Mouse (Mus musculus): ENCODE results near the gene Pogk.

Pogk gene

GRCm38 (mm10) chr1:166379630-166380231, 29.9 kb downstream of the Pogk start:
- DNase-seq (ENCODE audit: extremely low read depth, low read depth) = peak; percentile 77

DNA sequence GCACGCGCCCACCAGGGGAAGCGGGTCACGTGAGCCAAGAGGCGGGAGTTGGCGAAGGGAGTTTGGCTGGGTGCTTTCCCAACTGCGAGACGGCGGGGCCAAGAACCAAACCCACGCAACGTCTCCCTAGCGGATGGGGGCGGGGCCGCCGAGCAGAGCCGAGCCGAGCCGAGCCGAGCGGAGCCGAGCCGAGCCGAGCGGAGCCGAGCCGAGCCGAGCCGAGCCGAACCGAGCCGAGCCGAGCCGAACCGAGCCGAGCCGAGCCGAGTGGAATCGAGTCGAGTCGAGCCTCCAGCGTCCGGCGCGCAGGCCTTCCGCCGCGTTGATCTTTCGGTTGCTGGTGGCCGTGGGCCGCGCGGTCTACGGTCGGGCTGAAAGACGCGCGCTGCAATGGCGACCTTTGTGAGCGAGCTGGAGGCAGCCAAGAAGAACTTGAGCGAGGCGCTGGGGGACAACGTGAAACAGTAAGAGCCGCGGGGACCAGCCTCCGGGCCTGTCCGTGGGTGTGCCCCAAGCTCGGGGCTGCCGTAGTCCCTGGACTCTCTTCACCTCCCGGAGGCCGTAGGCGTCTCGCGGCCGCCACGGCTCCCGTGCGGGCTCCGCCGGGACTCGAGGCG, 30.5 kb downstream of the Pogk start, which contains the start of gene Tada1:
TSS of gene Tada1 (plus strand) at position 85 of the 617 bp plus-strand sequence.
- DNase-seq (ENCODE audit: extremely low read depth, low read depth) = peak; percentile 60

DNA sequence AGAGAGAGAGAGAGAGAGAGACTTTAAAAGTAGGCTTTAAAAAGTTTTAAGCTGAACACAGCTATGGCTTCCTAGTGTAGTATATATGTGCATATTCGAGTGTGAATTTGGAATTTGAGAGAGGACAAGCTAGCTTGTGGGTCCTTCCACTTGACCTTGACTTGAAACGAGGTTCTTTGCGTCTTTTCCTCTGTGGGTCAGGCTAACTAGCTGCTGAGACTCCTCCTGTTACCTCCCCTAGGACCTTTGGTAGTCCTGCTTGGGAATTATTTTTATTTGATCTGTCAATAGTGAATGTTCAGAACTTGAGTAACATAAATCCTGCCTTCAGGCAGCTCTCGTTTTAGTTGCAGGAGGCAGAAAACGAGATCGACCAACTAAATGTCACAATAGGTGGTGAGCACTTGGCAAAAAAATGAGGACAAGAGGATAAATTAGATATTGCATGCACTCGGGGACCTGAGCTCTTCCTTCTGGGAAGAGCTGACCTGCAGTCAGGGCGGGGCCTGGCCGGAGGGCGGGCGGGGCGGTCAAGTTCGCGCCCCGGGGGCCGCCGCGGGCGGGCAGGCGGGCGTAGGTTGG, 31.1 kb downstream of the Pogk start:
- DNase-seq (ENCODE audit: extremely low read depth, low read depth) = peak; percentile 41

DNA sequence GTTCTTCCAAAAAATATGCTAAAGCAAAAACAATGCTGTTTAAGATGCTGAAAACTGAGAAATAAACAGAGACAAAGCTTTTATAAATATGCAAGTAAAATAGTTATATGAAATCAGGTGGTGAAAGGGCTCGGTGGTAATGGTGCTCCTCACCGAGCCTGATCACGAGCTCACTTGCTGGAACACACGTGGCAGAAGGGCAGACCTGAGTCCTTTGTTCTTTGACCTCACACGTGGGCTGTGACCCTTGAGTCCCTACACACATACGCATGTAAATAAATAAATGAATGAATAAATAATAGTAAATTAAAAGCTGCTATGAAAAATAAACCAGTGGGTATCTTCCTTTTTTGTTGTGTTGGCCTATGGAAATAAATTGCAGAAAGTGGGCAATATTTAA, 32.5 kb downstream of the Pogk start:
- DNase-seq (ENCODE audit: extremely low read depth, low read depth) = no peak

DNA sequence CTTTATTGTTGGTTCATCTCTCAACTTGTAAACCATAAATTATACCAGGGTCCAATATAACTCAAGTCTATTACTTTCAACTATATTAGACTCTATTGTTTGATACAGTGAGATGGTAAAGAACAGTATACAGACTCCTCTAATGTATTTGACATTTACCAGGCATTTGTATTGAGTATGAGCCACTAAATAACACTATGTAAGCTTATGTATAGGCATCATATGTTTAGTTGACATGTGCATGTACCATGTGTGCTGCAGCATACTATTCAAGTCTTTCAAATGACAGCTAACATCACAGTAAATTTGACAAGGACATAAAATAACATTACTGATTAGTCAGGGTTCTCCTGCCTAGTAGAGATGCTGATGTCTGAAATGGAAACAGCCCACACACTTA, 46.5 kb downstream of the Pogk start:
- no peak for DNase-seq (ENCODE audit: extremely low read depth, low read depth)

GRCm38 (mm10) chr1:166362659-166363058, 47.0 kb downstream of the Pogk start:
- no peak for DNase-seq (ENCODE audit: extremely low read depth, low read depth)

DNA sequence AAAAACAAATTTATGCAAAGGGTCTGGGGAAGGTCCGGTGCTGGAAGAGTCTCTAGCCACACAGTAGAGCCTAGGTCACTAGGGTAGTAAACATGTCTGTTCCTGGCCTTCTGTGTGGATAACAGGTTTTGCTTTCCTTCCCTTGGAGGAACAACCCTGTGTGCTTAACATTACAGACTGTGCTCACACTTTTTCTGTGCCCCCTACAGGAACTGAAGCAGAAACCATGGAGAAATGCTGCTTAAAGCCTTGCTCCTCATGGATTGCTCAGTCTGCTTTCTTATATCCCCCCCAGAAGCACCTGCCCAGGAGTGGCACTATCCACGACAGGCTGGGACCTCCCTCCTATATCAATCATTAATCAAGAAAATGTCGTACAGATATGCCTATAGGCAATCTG, 47.8 kb downstream of the Pogk start:
- DNase-seq (ENCODE audit: extremely low read depth, low read depth) = no peak

DNA sequence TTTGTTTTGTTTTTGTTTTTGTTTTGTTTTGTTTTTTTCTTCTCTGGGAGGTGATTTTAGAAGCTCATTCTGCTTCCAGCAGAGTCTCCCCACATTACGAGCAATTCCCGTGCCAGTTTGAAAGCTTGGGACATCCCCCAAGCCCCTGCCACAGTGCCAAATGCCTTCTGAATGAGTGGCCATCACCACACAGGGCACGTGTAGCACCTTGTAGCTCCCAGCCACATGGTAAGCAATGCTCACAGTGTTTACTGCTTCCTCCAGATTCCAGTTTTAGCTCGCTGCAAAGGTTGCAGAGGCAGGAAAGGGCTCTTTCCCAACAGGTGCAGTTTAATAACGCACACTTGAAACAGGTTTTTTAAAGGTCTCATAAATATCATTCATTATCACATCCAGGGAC, 48.8 kb downstream of the Pogk start:
- no peak for DNase-seq (ENCODE audit: extremely low read depth, low read depth)

GRCm38 (mm10) chr1:166360157-166360855, 49.4 kb downstream of the Pogk start:
- DNase-seq (ENCODE audit: extremely low read depth, low read depth) = peak; percentile 36

GRCm38 (mm10) chr1:166349751-166350150, 59.9 kb downstream of the Pogk start:
- no peak for DNase-seq (ENCODE audit: extremely low read depth, low read depth)

- no peak for DNase-seq (ENCODE audit: extremely low read depth, low read depth)
Observed at GRCm38 (mm10) chr1:166349341-166349740, 60.3 kb downstream of the Pogk start.

DNA sequence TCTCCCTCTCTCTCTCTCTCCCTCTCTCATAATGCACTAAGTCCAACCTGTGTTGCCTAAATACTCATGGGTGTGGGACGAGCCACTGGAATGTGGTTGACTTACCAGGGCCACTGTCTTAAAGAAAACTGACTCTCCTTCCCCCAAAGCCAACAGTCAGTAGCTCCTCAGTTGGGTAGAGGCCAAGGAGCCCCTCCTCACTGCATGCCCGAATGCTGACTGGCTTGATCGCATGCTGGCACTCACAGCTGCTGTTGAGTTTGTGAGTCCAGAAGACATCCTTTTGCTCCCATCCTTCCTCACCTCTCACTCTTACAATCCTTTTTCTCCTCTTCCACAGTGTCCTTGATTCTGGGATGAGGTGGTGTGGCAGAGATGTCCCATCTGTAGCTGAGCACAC, 62.8 kb downstream of the Pogk start:
- DNase-seq (ENCODE audit: extremely low read depth, low read depth) = no peak

- DNase-seq (ENCODE audit: extremely low read depth, low read depth) = no peak
Observed at GRCm38 (mm10) chr1:166345602-166346001, 64.1 kb downstream of the Pogk start.

- DNase-seq (ENCODE audit: extremely low read depth, low read depth) = no peak
Observed at GRCm38 (mm10) chr1:166344300-166345077, 65.2 kb downstream of the Pogk start.

DNA sequence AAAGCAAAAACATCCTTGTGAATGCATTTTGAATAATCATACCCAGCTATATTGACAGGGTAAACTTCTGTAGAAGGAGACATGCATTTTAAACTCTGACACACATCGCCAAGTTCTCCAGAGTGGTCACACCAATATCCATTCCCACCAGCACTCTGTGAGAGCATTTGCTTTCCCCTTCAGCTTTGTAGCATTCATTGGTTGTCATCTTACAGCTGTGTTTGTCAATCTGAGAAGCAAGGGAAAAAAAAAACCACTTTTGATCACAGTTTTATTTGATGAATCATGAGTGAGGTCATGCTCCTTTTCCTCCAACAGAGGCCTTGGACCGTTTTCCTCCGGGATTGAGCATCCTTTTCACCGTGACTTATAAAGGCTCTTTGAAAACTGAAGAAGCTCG, 66.1 kb downstream of the Pogk start:
- no peak for DNase-seq (ENCODE audit: extremely low read depth, low read depth)

DNA sequence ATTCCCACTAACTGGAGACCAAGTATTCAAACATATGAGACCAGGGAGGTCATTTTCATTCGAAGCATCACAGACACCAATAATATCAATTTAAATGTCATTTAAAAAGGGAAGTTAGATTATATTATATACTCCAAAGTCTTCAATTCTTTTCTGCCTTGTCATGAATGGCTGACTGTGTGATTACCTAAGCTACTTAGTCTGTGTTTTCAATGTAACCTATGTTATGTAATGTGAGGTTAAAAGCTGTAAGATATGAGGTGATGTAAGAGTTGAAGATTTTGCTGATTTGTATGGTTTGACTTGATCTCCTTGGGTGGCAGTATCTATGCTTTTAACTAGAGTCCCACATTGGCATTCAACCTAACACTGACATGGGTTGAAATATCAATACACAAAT, 67.1 kb downstream of the Pogk start:
- no peak for DNase-seq (ENCODE audit: extremely low read depth, low read depth)

GRCm38 (mm10) chr1:166342060-166342459, 67.6 kb downstream of the Pogk start:
- no peak for DNase-seq (ENCODE audit: extremely low read depth, low read depth)

- DNase-seq (ENCODE audit: extremely low read depth, low read depth) = no peak
Observed at GRCm38 (mm10) chr1:166339110-166339509, 70.6 kb downstream of the Pogk start.
